Mouse (Mus musculus): ENCODE measurements around the gene Pced1b. TPM values are rescaled to one million over a fixed set of nuclear protein-coding genes. Genes with fewer than 3 reads are reported as not detected.
A peak's percentile ranks its signal among the peaks of the same experiment; 100 is the strongest.

Pced1b gene
- polyA plus RNA-seq, 1 experiment: 5.6 TPM

- TF ChIP-seq CTCF (IDR thresholded peaks at IDR 0.05; ENCODE audit: extremely low read depth, insufficient read length, insufficient replicate concordance, low read depth, low read length) (no peak), POLR2A (IDR thresholded peaks at IDR 0.05; ENCODE audit: low read depth, low read length) (no peak)
- no peaks in the 10 kb centered on the region for H3K36me3 ChIP-seq (ENCODE audit: control insufficient read depth, insufficient read depth, low read length)
Measured at GRCm38 (mm10) chr15:97348566-97349315, 101.8 kb downstream of the Pced1b start.

GRCm38 (mm10) chr15:97350528-97350927 is 103.6 kb downstream of the Pced1b start:
- WGBS: 59% methylated on average over 4 of the region's 4 CpGs
- Histone ChIP-seq H3K4me1 (ENCODE audit: control insufficient read depth, insufficient read depth, insufficient read length, low read length) (no peaks in the 10 kb centered on the region), H3K4me3 (ENCODE audit: low read depth, low read length) (no peak overlapping the region), H3K27ac (ENCODE audit: insufficient read depth, low read depth, low read length) (0 out of 2 replicates have a peak overlapping the region, but pooled peaks have one; percentile 18), H3K36me3 (ENCODE audit: control insufficient read depth, insufficient read depth, low read length) (no peaks in the 10 kb centered on the region), H3K27me3 (ENCODE audit: control insufficient read depth, insufficient read depth, low read length) (no peaks in the 10 kb centered on the region)
- TF ChIP-seq POLR2A (IDR thresholded peaks at IDR 0.05; ENCODE audit: low read depth, low read length) (no peak), CTCF (IDR thresholded peaks at IDR 0.05; ENCODE audit: extremely low read depth, insufficient read length, insufficient replicate concordance, low read depth, low read length) (no peak)

More at GRCm38 (mm10) chr15:97348566-97349315, 101.8 kb downstream of the Pced1b start:
- Histone ChIP-seq H3K4me3 (ENCODE audit: low read depth, low read length) (no peak overlapping the region), H3K27me3 (ENCODE audit: control insufficient read depth, insufficient read depth, low read length) (no peaks in the 10 kb centered on the region), H3K27ac (ENCODE audit: insufficient read depth, low read depth, low read length) (no peak overlapping the region), H3K4me1 (ENCODE audit: control insufficient read depth, insufficient read depth, insufficient read length, low read length) (no peaks in the 10 kb centered on the region)
- WGBS: 80% methylated on average over 24 of the region's 24 CpGs

GRCm38 (mm10) chr15:97351016-97351415 is 104.1 kb downstream of the Pced1b start:
- WGBS: 57% methylated on average over 8 of the region's 8 CpGs
- Histone ChIP-seq H3K36me3 (ENCODE audit: control insufficient read depth, insufficient read depth, low read length) (no peaks in the 10 kb centered on the region), H3K4me1 (ENCODE audit: control insufficient read depth, insufficient read depth, insufficient read length, low read length) (no peaks in the 10 kb centered on the region), H3K27me3 (ENCODE audit: control insufficient read depth, insufficient read depth, low read length) (no peaks in the 10 kb centered on the region), H3K4me3 (ENCODE audit: low read depth, low read length) (no peak overlapping the region), H3K27ac (ENCODE audit: insufficient read depth, low read depth, low read length) (0 out of 2 replicates have a peak overlapping the region, but pooled peaks have one; percentile 18)
- TF ChIP-seq POLR2A (IDR thresholded peaks at IDR 0.05; ENCODE audit: low read depth, low read length) (no peak), CTCF (IDR thresholded peaks at IDR 0.05; ENCODE audit: extremely low read depth, insufficient read length, insufficient replicate concordance, low read depth, low read length) (no peak)

- TF ChIP-seq CTCF (IDR thresholded peaks at IDR 0.05; ENCODE audit: extremely low read depth, insufficient read length, insufficient replicate concordance, low read depth, low read length): no peak
- no peak overlapping the region for H3K27ac ChIP-seq (ENCODE audit: insufficient read depth, low read depth, low read length)
- no peaks in the 10 kb centered on the region for H3K27me3 ChIP-seq (ENCODE audit: control insufficient read depth, insufficient read depth, low read length)
- no peaks in the 10 kb centered on the region for H3K4me1 ChIP-seq (ENCODE audit: control insufficient read depth, insufficient read depth, insufficient read length, low read length)
- H3K36me3 ChIP-seq (ENCODE audit: control insufficient read depth, insufficient read depth, low read length): no peaks in the 10 kb centered on the region
- no peak overlapping the region for H3K4me3 ChIP-seq (ENCODE audit: low read depth, low read length)
- WGBS: 75% methylated on average over 5 of the region's 5 CpGs
Measured at GRCm38 (mm10) chr15:97351681-97352080, 104.8 kb downstream of the Pced1b start.

GRCm38 (mm10) chr15:97355676-97356303 is 108.9 kb downstream of the Pced1b start:
- H3K27ac ChIP-seq (ENCODE audit: insufficient read depth, low read depth, low read length): no peak overlapping the region
- no peaks in the 10 kb centered on the region for H3K36me3 ChIP-seq (ENCODE audit: control insufficient read depth, insufficient read depth, low read length)
- WGBS: 57% methylated on average over 9 of the region's 9 CpGs
- no peaks in the 10 kb centered on the region for H3K27me3 ChIP-seq (ENCODE audit: control insufficient read depth, insufficient read depth, low read length)
- no peak overlapping the region for H3K4me3 ChIP-seq (ENCODE audit: low read depth, low read length)
- no peaks in the 10 kb centered on the region for H3K4me1 ChIP-seq (ENCODE audit: control insufficient read depth, insufficient read depth, insufficient read length, low read length)
- TF ChIP-seq CTCF (IDR thresholded peaks at IDR 0.05; ENCODE audit: extremely low read depth, insufficient read length, insufficient replicate concordance, low read depth, low read length) (no peak), POLR2A (IDR thresholded peaks at IDR 0.05; ENCODE audit: low read depth, low read length) (no peak)

GRCm38 (mm10) chr15:97357016-97357415 is 110.1 kb downstream of the Pced1b start:
- WGBS: 97% methylated on average over 1 of the region's 1 CpGs

More at GRCm38 (mm10) chr15:97357016-97357415, 110.1 kb downstream of the Pced1b start:
- Histone ChIP-seq H3K4me3 (ENCODE audit: low read depth, low read length) (no peak overlapping the region), H3K27me3 (ENCODE audit: control insufficient read depth, insufficient read depth, low read length) (no peaks in the 10 kb centered on the region), H3K36me3 (ENCODE audit: control insufficient read depth, insufficient read depth, low read length) (no peaks in the 10 kb centered on the region), H3K27ac (ENCODE audit: insufficient read depth, low read depth, low read length) (no peak overlapping the region), H3K4me1 (ENCODE audit: control insufficient read depth, insufficient read depth, insufficient read length, low read length) (no peaks in the 10 kb centered on the region)
- TF ChIP-seq CTCF (IDR thresholded peaks at IDR 0.05; ENCODE audit: extremely low read depth, insufficient read length, insufficient replicate concordance, low read depth, low read length) (no peak), POLR2A (IDR thresholded peaks at IDR 0.05; ENCODE audit: low read depth, low read length) (no peak)

Data from small intestine, adult 2 months (tissue).